Mouse (Mus musculus): ENCODE measurements at regions not wholly inside any gene's neighbourhood (a gene's known extent, or its start where the extent isn't known, plus 50 kb on each side); places are given as distances from the start of the nearest gene placed in this dataset.

- no peak for ATAC-seq (replicated peaks)
- Histone ChIP-seq H3K4me3 (no peak overlapping the region), H3K4me1 (peaks cover 12% of the 10 kb centered on the region), H3K27ac (no peak overlapping the region), H3K9me3 (no peaks in the 10 kb centered on the region), H3K4me2 (no peak overlapping the region), H3K36me3 (replicated peaks) (no peaks in the 10 kb centered on the region), H3K9ac (no peak overlapping the region), H3K27me3 (replicated peaks) (no peaks in the 10 kb centered on the region)
- WGBS = 57% methylated on average over 2 of the region's 2 CpGs
Measured at GRCm38 (mm10) chr2:33961566-33961965, 73.8 kb upstream of the Mvb12b start.

DNA sequence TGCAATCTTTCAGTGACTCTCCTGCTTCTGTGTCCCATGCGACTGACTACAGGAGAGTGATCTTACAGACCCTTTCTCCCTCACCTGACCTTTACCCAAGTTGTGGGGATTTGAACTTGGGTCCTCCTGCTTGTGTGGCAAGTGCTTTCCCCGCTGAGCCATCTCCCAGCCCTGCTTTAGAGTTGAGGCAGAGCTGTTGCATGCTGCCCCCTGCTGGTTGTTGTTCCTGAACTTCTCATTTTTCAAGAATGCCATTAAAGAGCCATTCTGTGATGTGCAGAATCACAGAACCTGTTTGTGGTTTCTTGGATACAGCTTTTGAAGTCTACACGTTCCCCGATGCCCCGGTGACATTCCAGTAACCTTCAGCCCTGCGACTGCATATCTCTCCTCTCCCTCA is 70.0 kb upstream of the Mvb12b start:
- ATAC-seq (replicated peaks) = no peak
- Histone ChIP-seq H3K4me1 (peaks cover 3% of the 10 kb centered on the region; the same call in 1 of the 2 replicates), H3K9me3 (no peaks in the 10 kb centered on the region), H3K27me3 (replicated peaks) (no peaks in the 10 kb centered on the region), H3K27ac (no peak overlapping the region), H3K4me2 (no peak overlapping the region), H3K9ac (no peak overlapping the region), H3K36me3 (replicated peaks) (no peaks in the 10 kb centered on the region), H3K4me3 (no peak overlapping the region)
- 62% methylated on average over 6 of the region's 6 CpGs for WGBS

DNA sequence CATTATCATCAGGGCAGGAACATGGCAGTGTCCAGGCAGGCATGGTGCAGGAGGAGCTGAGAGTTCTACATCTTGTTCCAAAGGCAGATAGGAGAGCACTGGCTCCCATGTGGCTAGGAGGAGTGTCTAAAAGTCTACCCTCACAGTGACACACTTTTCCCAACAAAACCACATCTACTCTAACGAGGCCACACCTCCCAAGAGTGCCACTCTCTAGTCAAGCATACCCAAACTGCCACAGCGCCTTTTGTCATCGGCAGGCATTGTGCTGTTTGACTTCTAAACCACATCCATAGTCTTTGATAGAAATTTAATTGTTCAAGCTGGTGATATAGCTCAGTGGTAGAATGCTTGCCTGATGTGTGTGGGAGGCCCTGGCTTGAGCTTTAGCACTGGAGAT is 56.6 kb upstream of the Mvb12b start:
- H3K4me2 ChIP-seq = no peak overlapping the region
- H3K27me3 ChIP-seq (replicated peaks) = no peaks in the 10 kb centered on the region
- no peaks in the 10 kb centered on the region for H3K9me3 ChIP-seq
- no peak overlapping the region for H3K9ac ChIP-seq
- H3K36me3 ChIP-seq (replicated peaks) = no peaks in the 10 kb centered on the region
- H3K4me1 ChIP-seq = no peaks in the 10 kb centered on the region
- H3K27ac ChIP-seq = no peak overlapping the region
- WGBS = 81% methylated on average over 3 of the region's 3 CpGs
- H3K4me3 ChIP-seq = no peak overlapping the region
- no peak for ATAC-seq (replicated peaks)

DNA sequence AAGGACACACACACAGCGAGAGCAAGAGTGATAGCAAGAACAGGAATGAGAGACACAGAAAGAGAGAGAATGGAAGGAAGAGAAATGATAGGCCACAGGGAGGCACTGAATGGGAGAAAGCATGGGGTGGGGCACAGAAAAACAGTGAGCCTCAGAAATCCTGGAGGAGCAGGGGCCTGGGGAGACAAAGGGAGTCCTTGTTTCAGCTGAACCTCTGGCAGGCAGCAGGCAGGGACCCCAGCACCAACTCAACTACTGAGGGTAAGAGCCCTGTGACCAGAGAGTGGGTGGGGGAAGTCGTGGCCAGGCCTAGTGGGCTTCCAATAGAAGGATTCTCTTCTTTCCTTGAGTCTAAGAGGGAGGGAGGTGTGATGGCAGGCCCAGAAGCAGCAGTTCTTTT is 54.3 kb upstream of the Mvb12b start:
- no peaks in the 10 kb centered on the region for H3K4me1 ChIP-seq
- H3K9ac ChIP-seq = no peak overlapping the region
- ATAC-seq (replicated peaks) = no peak
- no peaks in the 10 kb centered on the region for H3K36me3 ChIP-seq (replicated peaks)
- no peak overlapping the region for H3K27ac ChIP-seq
- no peak overlapping the region for H3K4me3 ChIP-seq
- WGBS = 67% methylated on average over 2 of the region's 2 CpGs
- no peak overlapping the region for H3K4me2 ChIP-seq
- H3K9me3 ChIP-seq = no peaks in the 10 kb centered on the region
- no peaks in the 10 kb centered on the region for H3K27me3 ChIP-seq (replicated peaks)

GRCm38 (mm10) chr2:33941316-33941715 is 53.6 kb upstream of the Mvb12b start:
- Histone ChIP-seq H3K4me1 (no peaks in the 10 kb centered on the region), H3K4me2 (no peak overlapping the region), H3K36me3 (replicated peaks) (no peaks in the 10 kb centered on the region), H3K27ac (no peak overlapping the region), H3K27me3 (replicated peaks) (no peaks in the 10 kb centered on the region), H3K9ac (no peak overlapping the region), H3K4me3 (no peak overlapping the region), H3K9me3 (no peaks in the 10 kb centered on the region)
- 65% methylated on average over 11 of the region's 11 CpGs for WGBS
- ATAC-seq (replicated peaks) = no peak

- WGBS = 91% methylated on average over 4 of the region's 4 CpGs
- no peaks in the 10 kb centered on the region for H3K9me3 ChIP-seq
- H3K36me3 ChIP-seq (replicated peaks) = no peaks in the 10 kb centered on the region
- H3K4me1 ChIP-seq = peaks cover 9% of the 10 kb centered on the region; the same call in 1 of the 2 replicates
- H3K27me3 ChIP-seq (replicated peaks) = no peaks in the 10 kb centered on the region
- no peak overlapping the region for H3K4me3 ChIP-seq
- no peak overlapping the region for H3K27ac ChIP-seq
- no peak overlapping the region for H3K9ac ChIP-seq
- ATAC-seq (replicated peaks) = no peak
- no peak overlapping the region for H3K4me2 ChIP-seq
Measured at GRCm38 (mm10) chr2:33939836-33940235, 52.1 kb upstream of the Mvb12b start.

All from midbrain, embryonic 15.5 days (tissue).